Mouse (Mus musculus) CH12.LX (cell line): ENCODE results near the gene Btf3. TPM values are rescaled to one million over a fixed set of nuclear protein-coding genes. Genes with fewer than 3 reads are reported as not detected.

Experiments used
- DNase-seq: peaks from one replicate; pipeline ENCODE4 v3.0.0-alpha.2; 2013; ENCODE audit errors: extremely low read depth
- H3K27ac ChIP-seq: 2 replicates; pipeline ENCODE4 v1.5.1; 2012; ENCODE audit warnings: low read depth, mild to moderate bottlenecking, control low read depth, moderate library complexity; ENCODE audit not compliant: insufficient read depth
- H3K27me3 ChIP-seq: replicated peaks from 2 replicates; pipeline ENCODE3; 2012; ENCODE audit warnings: inconsistent platforms
- H3K36me3 ChIP-seq, 2 experiments: replicated peaks in 1 of 2; 2 replicates each; pipeline versions ENCODE3 to v1.6.1; 2012; ENCODE audit warnings: inconsistent platforms in 1 of 2, low read length in 1 of 2, mild to moderate bottlenecking in 1 of 2, mixed read lengths in 1 of 2, moderate library complexity in 1 of 2; ENCODE audit not compliant: control insufficient read depth in 1 of 2, insufficient read depth in 1 of 2
- H3K4me1 ChIP-seq, 2 experiments: 2 replicates each; pipeline ENCODE4 v1.6.1; 2012; ENCODE audit warnings: inconsistent platforms in 1 of 2, moderate library complexity in 1 of 2; ENCODE audit not compliant: insufficient read depth in 2 of 2, control insufficient read depth in 1 of 2
- H3K4me2 ChIP-seq: 2 replicates; pipeline ENCODE4 v1.6.1; 2012; ENCODE audit warnings: low read depth, mild to moderate bottlenecking, control low read depth; ENCODE audit not compliant: poor library complexity, insufficient read depth, severe bottlenecking
- H3K4me3 ChIP-seq, 3 experiments: fragments of 150-350 bp in 1 of 3; sonication (generic) in 1 of 3; replicated peaks in 1 of 3; 2 replicates each; pipeline versions ENCODE3 to v1.5.1; 2011 to 2012; ENCODE audit warnings: low read depth in 2 of 3, low read length in 2 of 3, mild to moderate bottlenecking in 2 of 3, moderate library complexity in 2 of 3, control low read depth in 1 of 3, improper control_type of control experiment in 1 of 3, inconsistent platforms in 1 of 3, mixed read lengths in 1 of 3; ENCODE audit not compliant: poor library complexity in 1 of 3
- H3K79me2 ChIP-seq: replicated peaks from 2 replicates; pipeline ENCODE4 v1.6.1; 2012; ENCODE audit warnings: mild to moderate bottlenecking, moderate library complexity; ENCODE audit not compliant: control insufficient read depth, poor library complexity, insufficient read depth, severe bottlenecking; ENCODE audit errors: extremely low read depth
- H3K9ac ChIP-seq: 2 replicates; pipeline ENCODE4 v1.6.1; 2012; ENCODE audit warnings: low read depth, mild to moderate bottlenecking, control low read depth, moderate library complexity; ENCODE audit not compliant: insufficient read depth
- H3K9me3 ChIP-seq: replicated peaks from 2 replicates; pipeline ENCODE3; 2012; ENCODE audit warnings: low read length, inconsistent platforms, mixed read lengths
- BHLHE40 ChIP-seq: IDR thresholded peaks from 2 replicates; pipeline ENCODE4 v1.6.1; 2011; ENCODE audit warnings: mild to moderate bottlenecking, low read depth, low read length, improper control_type of control experiment
- CHD2 ChIP-seq: IDR thresholded peaks from 2 replicates; pipeline ENCODE4 v1.6.1; 2011; ENCODE audit warnings: low read length, improper control_type of control experiment
- CTCF ChIP-seq, 2 experiments: IDR thresholded peaks in 1 of 2; conservative IDR thresholded peaks in 1 of 2; 2 replicates each; pipeline ENCODE4 v1.5.1; 2011 to 2012; ENCODE audit warnings: low read depth in 2 of 2, low read length in 2 of 2, improper control_type of control experiment in 1 of 2, inconsistent platforms in 1 of 2, mild to moderate bottlenecking in 1 of 2, moderate library complexity in 1 of 2
- ELF1 ChIP-seq: IDR thresholded peaks from 2 replicates; pipeline ENCODE4 v1.6.1; 2014; ENCODE audit warnings: low read depth, mild to moderate bottlenecking, inconsistent platforms, low read length, improper control_type of control experiment
- EP300 ChIP-seq: IDR thresholded peaks from 2 replicates; pipeline ENCODE4 v1.6.1; 2011; ENCODE audit warnings: low read length, improper control_type of control experiment
- HCFC1 ChIP-seq: IDR thresholded peaks from 2 replicates; pipeline ENCODE4 v1.6.1; 2012; ENCODE audit warnings: low read depth, mild to moderate bottlenecking, inconsistent platforms, low read length, improper control_type of control experiment
- KAT2A ChIP-seq: IDR thresholded peaks from 2 replicates; pipeline ENCODE4 v1.6.1; 2012; ENCODE audit warnings: low read length, improper control_type of control experiment, inconsistent platforms; ENCODE audit not compliant: insufficient replicate concordance
- MAZ ChIP-seq: IDR thresholded peaks from 2 replicates; pipeline ENCODE4 v1.6.1; 2012; ENCODE audit warnings: low read depth, mild to moderate bottlenecking, inconsistent platforms, low read length, improper control_type of control experiment, moderate library complexity
- MEF2A ChIP-seq: IDR thresholded peaks from 2 replicates; pipeline ENCODE4 v1.6.1; 2014; ENCODE audit warnings: low read depth, mild to moderate bottlenecking, inconsistent platforms, low read length, improper control_type of control experiment, borderline replicate concordance
- RAD21 ChIP-seq: IDR thresholded peaks from 2 replicates; pipeline ENCODE4 v1.6.1; 2011; ENCODE audit warnings: low read depth, mild to moderate bottlenecking, low read length, improper control_type of control experiment, moderate library complexity
- SIN3A ChIP-seq: IDR thresholded peaks from 2 replicates; pipeline ENCODE4 v1.6.1; 2012; ENCODE audit warnings: low read length, improper control_type of control experiment, inconsistent platforms
- SMC3 ChIP-seq: IDR thresholded peaks from 2 replicates; pipeline ENCODE4 v1.6.1; 2011; ENCODE audit warnings: low read depth, low read length, improper control_type of control experiment
- TBP ChIP-seq: conservative IDR thresholded peaks from 2 replicates; pipeline ENCODE4 v1.6.1; 2011; ENCODE audit warnings: low read depth, low read length, improper control_type of control experiment
- USF2 ChIP-seq: conservative IDR thresholded peaks from 2 replicates; pipeline ENCODE4 v1.6.1; 2011; ENCODE audit warnings: low read depth, low read length, improper control_type of control experiment
- ZKSCAN1 ChIP-seq: IDR thresholded peaks from 2 replicates; pipeline ENCODE4 v1.6.1; 2012; ENCODE audit warnings: low read depth, inconsistent platforms, low read length, improper control_type of control experiment, borderline replicate concordance
- dilution Hi-C: fragments of 300-500 bp; cut with MboI; formaldehyde crosslinking; loops from 2 replicates; pipeline ENCODE4 v1.14.3; 2020; ENCODE audit warnings: low sequenced_read_pairs; ENCODE audit not compliant: extremely low pct_unique_long_range_greater_than_20kb, extremely low pct_ligation_motif_present
- in situ Hi-C: fragments of 300-500 bp; cut with MboI; formaldehyde crosslinking; loops from 3 replicates; pipeline ENCODE4 v1.14.3; 2019; ENCODE audit warnings: low sequenced_read_pairs, low pct_ligation_motif_present, low pct_unique_long_range_greater_than_20kb, mixed read lengths
- polyA plus RNA-seq: library from polyadenylated mRNA; unstranded; fragments of >175 nt; gene quantifications from 2 replicates; pipeline ENCODE4 v1.2.1, GENCODE M21; 2012; ENCODE audit warnings: low read depth; ENCODE audit not compliant: insufficient read length
- total RNA-seq, 2 experiments: library from RNA; depleted of rRNA; stranded (reverse); fragments of 300-350 nt in 1 of 2; fragments of >200 nt in 1 of 2; gene quantifications; 2 replicates each; pipeline ENCODE4 v1.2.3; 2012 to 2014

Btf3 gene
- total and polyA plus RNA-seq, 3 experiments = 1,038 to 1,568 (median 1,367) TPM

DNA sequence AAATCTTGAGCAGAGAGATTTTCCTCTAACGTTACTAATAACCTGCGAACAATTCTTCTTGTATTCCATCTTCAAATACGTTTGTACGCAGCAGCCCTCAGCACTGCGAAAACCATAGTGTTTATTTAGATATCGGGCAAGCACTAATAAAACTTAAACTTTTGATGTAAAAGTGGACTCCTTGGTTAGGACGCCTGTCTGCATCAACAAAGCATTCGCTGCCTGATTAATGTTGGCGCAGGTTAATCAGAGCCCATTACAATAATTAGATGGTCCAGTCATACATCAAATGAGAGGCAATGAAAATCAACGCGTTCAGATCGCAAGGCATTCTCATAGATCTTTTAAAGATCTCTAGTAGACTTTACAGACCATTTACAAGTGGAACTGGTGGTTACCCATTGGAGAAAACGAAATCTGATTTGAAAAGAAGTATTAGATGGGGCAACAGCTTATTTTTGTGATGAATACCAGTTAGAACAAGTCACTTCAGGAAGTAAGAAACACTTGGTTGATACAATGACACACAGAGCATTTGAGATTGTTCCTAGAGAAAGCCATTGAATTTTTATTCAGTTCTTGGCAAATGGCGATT is 35.7 kb upstream of the Btf3 start:
- no peak overlapping the region for H3K4me3 ChIP-seq
- TF ChIP-seq CHD2 = no peak
- no peak for TF ChIP-seq MEF2A
- TF ChIP-seq ZKSCAN1 = no peak
- TF ChIP-seq MAZ = no peak
- TF ChIP-seq KAT2A = no peak
- TF ChIP-seq USF2 = no peak
- no peak for TF ChIP-seq HCFC1
- no peak for TF ChIP-seq ELF1
- TF ChIP-seq SIN3A = no peak
- TF ChIP-seq CTCF (conservative IDR thresholded peaks at IDR 0.05 in 1 of 2, IDR thresholded peaks at IDR 0.05 in 1 of 2; ENCODE audit: low read depth in 2 of 2, low read length in 2 of 2) = no peak
- no peaks in the 10 kb centered on the region for H3K27me3 ChIP-seq
- dilution Hi-C loops = no loop called here
- H3K4me2 ChIP-seq = no peak overlapping the region
- H3K9ac ChIP-seq = no peak overlapping the region
- in situ Hi-C loops = no loop called here
- no peaks in the 10 kb centered on the region for H3K79me2 ChIP-seq
- H3K27ac ChIP-seq = no peak overlapping the region
- no peak for DNase-seq
- H3K4me1 ChIP-seq = peaks cover 6 to 20% of the 10 kb centered on the region in 2 experiments
- no peaks in the 10 kb centered on the region for H3K36me3 ChIP-seq
- H3K9me3 ChIP-seq = peaks cover 16% of the 10 kb centered on the region

DNA sequence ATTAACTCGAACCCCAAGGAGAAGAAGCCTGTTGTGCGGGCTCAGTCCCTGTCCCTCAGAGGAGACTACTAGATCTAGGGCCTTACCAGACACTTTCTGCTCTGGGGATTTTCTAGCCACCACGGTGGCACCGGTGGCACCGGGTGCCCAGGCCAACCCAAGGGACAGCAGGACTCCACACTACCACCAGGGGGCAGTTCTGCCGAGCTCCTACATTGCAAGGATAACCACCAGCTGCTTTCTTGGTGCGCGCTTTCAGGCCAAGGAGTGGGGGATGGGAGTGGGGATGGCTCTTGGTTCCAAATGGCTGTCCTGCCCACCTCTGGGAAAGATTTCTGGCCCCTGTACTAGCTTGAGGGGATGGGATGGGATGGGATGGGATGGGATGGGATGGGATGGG is 34.7 kb upstream of the Btf3 start:
- Histone ChIP-seq H3K9ac (no peak overlapping the region), H3K9me3 (peaks cover 16% of the 10 kb centered on the region), H3K4me2 (no peak overlapping the region), H3K36me3 (no peaks in the 10 kb centered on the region), H3K79me2 (no peaks in the 10 kb centered on the region), H3K4me1 (peaks cover 6 to 20% of the 10 kb centered on the region in 2 experiments), H3K4me3 (no peak overlapping the region), H3K27ac (no peak overlapping the region), H3K27me3 (no peaks in the 10 kb centered on the region)
- TF ChIP-seq SMC3 = peak; percentile 39
- no peak for TF ChIP-seq BHLHE40
- TF ChIP-seq EP300 = no peak
- TF ChIP-seq SIN3A = no peak
- no peak for TF ChIP-seq TBP
- TF ChIP-seq RAD21 = peak; percentile 10
- TF ChIP-seq CTCF (conservative IDR thresholded peaks at IDR 0.05 in 1 of 2, IDR thresholded peaks at IDR 0.05 in 1 of 2; ENCODE audit: low read depth in 2 of 2, low read length in 2 of 2) = peak in 1 of 2 experiments; percentile 52; a peak in 2 of 4 replicates
- DNase-seq = no peak
- dilution Hi-C loops = no loop called here
- in situ Hi-C loops = no loop called here
